Mouse (Mus musculus): Measurements from ENCODE around the gene F2rl1. TPM values are rescaled to one million over a fixed set of nuclear protein-coding genes. Genes with fewer than 3 reads are reported as not detected.

Gene F2rl1
- polyA plus RNA-seq, 1 experiment = not detected

DNA sequence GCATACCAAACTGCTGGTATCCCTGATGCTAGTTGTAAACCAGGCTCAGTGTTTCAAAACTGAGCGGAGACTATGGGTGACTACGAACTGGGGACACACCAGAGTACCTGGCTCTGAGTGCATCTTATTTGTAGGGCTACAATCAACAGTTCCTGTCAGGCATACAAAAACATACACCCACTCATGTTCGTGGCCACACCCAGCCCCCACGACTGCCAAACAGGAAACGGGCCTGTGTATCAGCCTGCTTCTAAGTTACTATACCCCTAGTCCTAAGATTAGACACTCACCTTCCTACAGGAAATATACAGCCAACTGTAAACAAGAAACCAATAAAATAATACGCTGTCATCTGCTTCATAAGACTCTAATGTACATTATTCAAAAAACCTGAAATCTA is 4.0 kb downstream of the F2rl1 start:
- Histone ChIP-seq H3K27me3 (ENCODE audit: control insufficient read depth, insufficient read depth, insufficient read length) (no peaks in the 10 kb centered on the region), H3K4me3 (no peak overlapping the region), H3ac (ENCODE audit: control insufficient read depth, insufficient read length) (no peak overlapping the region), H3K79me2 (ENCODE audit: control insufficient read depth, insufficient read depth) (no peaks in the 10 kb centered on the region), H3K36me3 (ENCODE audit: control insufficient read depth, insufficient read depth) (no peaks in the 10 kb centered on the region), H3K4me2 (ENCODE audit: low read depth) (no peak overlapping the region)
- TF ChIP-seq MYOD1 (IDR thresholded peaks at IDR 0.05; ENCODE audit: control insufficient read depth in 1 of 3, insufficient read length in 2 of 3, low read depth in 2 of 3) (no peak), MYOG (IDR thresholded peaks at IDR 0.05; ENCODE audit: control insufficient read depth in 1 of 3, insufficient read depth in 1 of 3, insufficient read length in 2 of 3, low read depth in 2 of 3) (no peak), TCF3 (IDR thresholded peaks at IDR 0.05; ENCODE audit: insufficient read length, low read depth) (no peak)

GRCm38 (mm10) chr13:95514756-95515155 is 10.3 kb downstream of the F2rl1 start:
- Histone ChIP-seq H3K79me2 (ENCODE audit: control insufficient read depth, insufficient read depth) (no peaks in the 10 kb centered on the region), H3K4me2 (ENCODE audit: low read depth) (peak overlapping the region; percentile 22), H3ac (ENCODE audit: control insufficient read depth, insufficient read length) (no peak overlapping the region), H3K36me3 (ENCODE audit: control insufficient read depth, insufficient read depth) (no peaks in the 10 kb centered on the region), H3K27me3 (ENCODE audit: control insufficient read depth, insufficient read depth, insufficient read length) (no peaks in the 10 kb centered on the region), H3K4me3 (no peak overlapping the region)
- no peak for TF ChIP-seq POLR2A (IDR thresholded peaks at IDR 0.05; ENCODE audit: insufficient read length, low read depth)
- peak in 1 of 3 experiments; percentile 20 for TF ChIP-seq MYOD1 (IDR thresholded peaks at IDR 0.05; ENCODE audit: control insufficient read depth in 1 of 3, insufficient read length in 2 of 3, low read depth in 2 of 3)

- no peaks in the 10 kb centered on the region for H3K36me3 ChIP-seq (ENCODE audit: control insufficient read depth, insufficient read depth)
- TF ChIP-seq TCF3 (IDR thresholded peaks at IDR 0.05; ENCODE audit: insufficient read length, low read depth) (no peak), POLR2AphosphoS2 (IDR thresholded peaks at IDR 0.05; ENCODE audit: insufficient read length, low read depth) (no peak), SRF (IDR thresholded peaks at IDR 0.05; ENCODE audit: control insufficient read depth, insufficient read length, low read depth) (no peak), E2F4 (IDR thresholded peaks at IDR 0.05; ENCODE audit: insufficient read depth) (no peak), USF1 (IDR thresholded peaks at IDR 0.05; ENCODE audit: low read depth) (no peak), TCF12 (IDR thresholded peaks at IDR 0.05; ENCODE audit: insufficient read depth, poor library complexity, severe bottlenecking) (no peak)
These were observed 15.0 kb downstream of the F2rl1 start for GRCm38 (mm10) chr13:95510054-95510453.

GRCm38 (mm10) chr13:95503279-95503917 is 21.6 kb downstream of the F2rl1 start:
- Histone ChIP-seq H3K4me2 (ENCODE audit: low read depth) (no peak overlapping the region), H3K36me3 (ENCODE audit: control insufficient read depth, insufficient read depth) (no peaks in the 10 kb centered on the region), H3K79me2 (ENCODE audit: control insufficient read depth, insufficient read depth) (no peaks in the 10 kb centered on the region), H3K27me3 (ENCODE audit: control insufficient read depth, insufficient read depth, insufficient read length) (no peaks in the 10 kb centered on the region), H3ac (ENCODE audit: control insufficient read depth, insufficient read length) (no peak overlapping the region), H3K4me3 (no peak overlapping the region)
- TF ChIP-seq POLR2A (IDR thresholded peaks at IDR 0.05; ENCODE audit: insufficient read length, low read depth) (no peak), SRF (IDR thresholded peaks at IDR 0.05; ENCODE audit: control insufficient read depth, insufficient read length, low read depth) (no peak), REST (IDR thresholded peaks at IDR 0.05; ENCODE audit: insufficient read depth, insufficient read length) (no peak), E2F4 (IDR thresholded peaks at IDR 0.05; ENCODE audit: insufficient read depth) (no peak), MYOG (IDR thresholded peaks at IDR 0.05; ENCODE audit: control insufficient read depth in 1 of 3, insufficient read depth in 1 of 3, insufficient read length in 2 of 3, low read depth in 2 of 3) (no peak), CEBPB (IDR thresholded peaks at IDR 0.05; ENCODE audit: insufficient read depth, poor library complexity, severe bottlenecking) (no peak), POLR2AphosphoS2 (IDR thresholded peaks at IDR 0.05; ENCODE audit: insufficient read length, low read depth) (no peak), MAX (IDR thresholded peaks at IDR 0.05; ENCODE audit: low read depth) (no peak), TCF3 (IDR thresholded peaks at IDR 0.05; ENCODE audit: insufficient read length, low read depth) (no peak), MYOD1 (IDR thresholded peaks at IDR 0.05; ENCODE audit: control insufficient read depth in 1 of 3, insufficient read length in 2 of 3, low read depth in 2 of 3) (no peak), USF1 (IDR thresholded peaks at IDR 0.05; ENCODE audit: low read depth) (no peak)

More at GRCm38 (mm10) chr13:95510054-95510453, 15.0 kb downstream of the F2rl1 start:
- Histone ChIP-seq H3K27me3 (ENCODE audit: control insufficient read depth, insufficient read depth, insufficient read length) (no peaks in the 10 kb centered on the region), H3K4me3 (no peak overlapping the region), H3ac (ENCODE audit: control insufficient read depth, insufficient read length) (no peak overlapping the region), H3K79me2 (ENCODE audit: control insufficient read depth, insufficient read depth) (no peaks in the 10 kb centered on the region), H3K4me2 (ENCODE audit: low read depth) (no peak overlapping the region)

DNA sequence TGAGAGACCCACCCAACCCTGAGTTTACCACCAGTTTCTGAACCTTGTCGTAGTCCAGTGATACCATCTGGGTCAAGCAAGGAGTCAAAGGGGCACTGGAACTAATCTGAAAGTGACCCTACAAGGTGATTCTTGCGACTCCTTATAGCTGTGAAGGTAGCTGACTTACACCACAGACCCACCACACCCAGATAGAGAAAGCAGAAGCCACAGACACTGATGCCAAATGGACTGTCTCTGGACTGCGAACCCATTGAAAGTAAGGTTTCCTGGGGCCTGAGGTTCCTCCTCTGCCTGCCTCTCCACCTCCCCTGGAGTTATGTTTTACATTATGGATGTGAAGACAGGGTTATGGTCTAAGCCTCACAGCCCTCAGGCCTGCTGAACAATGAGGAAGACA is 28.4 kb downstream of the F2rl1 start:
- TF ChIP-seq SRF (IDR thresholded peaks at IDR 0.05; ENCODE audit: control insufficient read depth, insufficient read length, low read depth) (no peak), MYOG (IDR thresholded peaks at IDR 0.05; ENCODE audit: control insufficient read depth in 1 of 3, insufficient read depth in 1 of 3, insufficient read length in 2 of 3, low read depth in 2 of 3) (no peak), TCF3 (IDR thresholded peaks at IDR 0.05; ENCODE audit: insufficient read length, low read depth) (no peak), TCF12 (IDR thresholded peaks at IDR 0.05; ENCODE audit: insufficient read depth, poor library complexity, severe bottlenecking) (no peak), MAX (IDR thresholded peaks at IDR 0.05; ENCODE audit: low read depth) (no peak), CEBPB (IDR thresholded peaks at IDR 0.05; ENCODE audit: insufficient read depth, poor library complexity, severe bottlenecking) (no peak), REST (IDR thresholded peaks at IDR 0.05; ENCODE audit: insufficient read depth, insufficient read length) (no peak), E2F4 (IDR thresholded peaks at IDR 0.05; ENCODE audit: insufficient read depth) (no peak), MYOD1 (IDR thresholded peaks at IDR 0.05; ENCODE audit: control insufficient read depth in 1 of 3, insufficient read length in 2 of 3, low read depth in 2 of 3) (no peak), POLR2A (IDR thresholded peaks at IDR 0.05; ENCODE audit: insufficient read length, low read depth) (no peak), POLR2AphosphoS2 (IDR thresholded peaks at IDR 0.05; ENCODE audit: insufficient read length, low read depth) (no peak), USF1 (IDR thresholded peaks at IDR 0.05; ENCODE audit: low read depth) (no peak)
- no peak overlapping the region for H3ac ChIP-seq (ENCODE audit: control insufficient read depth, insufficient read length)
- no peak overlapping the region for H3K4me2 ChIP-seq (ENCODE audit: low read depth)
- H3K79me2 ChIP-seq (ENCODE audit: control insufficient read depth, insufficient read depth) = no peaks in the 10 kb centered on the region
- H3K4me3 ChIP-seq = no peak overlapping the region
- H3K27me3 ChIP-seq (ENCODE audit: control insufficient read depth, insufficient read depth, insufficient read length) = no peaks in the 10 kb centered on the region
- no peaks in the 10 kb centered on the region for H3K36me3 ChIP-seq (ENCODE audit: control insufficient read depth, insufficient read depth)
